Mouse (Mus musculus) neural tube, embryonic 11.5 days (tissue): ENCODE measurements at regions not wholly inside any gene's neighbourhood (a gene's known extent, or its start where the extent isn't known, plus 50 kb on each side); places are given as distances from the start of the nearest gene placed in this dataset.

ENCODE experiments used
- ATAC-seq: fragments of 200-750 bp; cut with Nextera tagmentation; 2 replicates; pipeline ENCODE4 v1.8.0; 2017; ENCODE audit warnings: moderate number of reproducible peaks, mild to moderate bottlenecking, moderate TSS enrichment, moderate library complexity; ENCODE audit not compliant: insufficient read depth, low FRiP score, low TSS enrichment
- DNase-seq: peaks from one replicate; pipeline ENCODE4 v3.0.0-alpha.2; 2015; ENCODE audit warnings: low spot score
- H3K27ac ChIP-seq: fragments of 300-500 bp; sonication (generic); 2 replicates; pipeline ENCODE4 v1.5.1; 2014; ENCODE audit warnings: low read depth, mild to moderate bottlenecking, low read length
- H3K27me3 ChIP-seq: fragments of 300-500 bp; sonication (generic); 2 replicates; pipeline ENCODE4 v1.6.1; 2014; ENCODE audit warnings: mild to moderate bottlenecking, low read length, mixed read lengths; ENCODE audit not compliant: control insufficient read depth, insufficient read depth
- H3K36me3 ChIP-seq: fragments of 300-500 bp; sonication (generic); 2 replicates; pipeline ENCODE4 v1.6.1; 2014; ENCODE audit warnings: mild to moderate bottlenecking, low read length, moderate library complexity, mixed read lengths; ENCODE audit not compliant: control insufficient read depth, insufficient read depth
- H3K4me1 ChIP-seq: fragments of 300-500 bp; sonication (generic); 2 replicates; pipeline ENCODE4 v1.6.1; 2014; ENCODE audit warnings: low read length, mixed read lengths; ENCODE audit not compliant: control insufficient read depth, insufficient read depth
- H3K4me2 ChIP-seq: fragments of 300-500 bp; sonication (generic); 2 replicates; pipeline ENCODE4 v1.6.1; 2014; ENCODE audit warnings: low read depth, mild to moderate bottlenecking, moderate library complexity
- H3K4me3 ChIP-seq: fragments of 300-500 bp; sonication (generic); 2 replicates; pipeline ENCODE4 v1.5.1; 2014; ENCODE audit warnings: low read depth, low read length
- H3K9ac ChIP-seq: fragments of 300-500 bp; sonication (generic); 2 replicates; pipeline ENCODE4 v1.6.1; 2014; ENCODE audit warnings: mild to moderate bottlenecking, low read length
- H3K9me3 ChIP-seq: fragments of 300-500 bp; sonication (generic); 2 replicates; pipeline ENCODE4 v1.6.1; 2016; ENCODE audit warnings: low read length; ENCODE audit not compliant: control insufficient read depth
- WGBS: fragments of 180-500 bp; shearing (Covaris S2); extraction: QIAGEN DNeasy Blood & Tissue Kit; methylation state at CpG from one replicate; pipeline ENCODE4 v1.1.7; 2014; 5-methylcytosine and 5-hydroxymethylcytosine counted together

DNA sequence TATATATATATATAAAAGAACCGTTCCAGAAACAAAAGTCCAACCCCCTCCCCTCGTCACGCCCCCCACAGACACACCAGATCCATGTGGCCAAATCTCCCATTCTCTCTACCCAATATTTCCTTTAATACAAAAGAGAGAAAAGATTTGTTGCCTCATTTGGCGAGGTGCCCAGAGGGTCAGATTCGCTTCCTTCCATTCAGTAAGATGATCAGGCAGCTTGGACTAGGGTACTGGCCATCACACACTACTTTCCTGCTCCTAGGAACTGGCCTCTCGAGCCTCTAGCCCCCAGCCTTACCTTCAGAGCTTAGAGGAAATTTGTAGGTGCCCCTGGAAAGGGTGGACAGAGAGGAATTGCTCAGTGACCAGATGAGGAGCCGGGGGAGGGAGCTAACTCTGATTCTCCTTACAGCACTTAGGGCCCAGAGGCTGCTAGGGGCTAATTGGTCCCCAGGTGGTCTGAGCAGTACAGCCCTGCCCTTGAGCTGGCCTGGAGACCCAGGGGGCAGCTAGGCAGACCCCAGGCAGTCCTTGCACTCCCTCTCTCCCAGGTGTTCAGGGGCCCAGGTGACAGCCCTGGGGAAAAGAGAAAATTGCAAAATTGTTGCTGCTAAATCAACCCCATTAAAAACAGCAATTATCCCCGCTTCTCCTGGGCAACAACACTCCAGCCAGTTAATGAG is 470.4 kb upstream of the Mgmt start:
- WGBS: 61% methylated on average over 8 of the region's 8 CpGs
- H3K27ac ChIP-seq: no peak overlapping the region
- H3K27me3 ChIP-seq: no peaks in the 10 kb centered on the region
- no peak overlapping the region for H3K9ac ChIP-seq
- no peaks in the 10 kb centered on the region for H3K9me3 ChIP-seq
- no peak for ATAC-seq
- no peaks in the 10 kb centered on the region for H3K4me1 ChIP-seq
- DNase-seq: no peak
- no peaks in the 10 kb centered on the region for H3K36me3 ChIP-seq
- H3K4me2 ChIP-seq: no peak overlapping the region
- H3K4me3 ChIP-seq: no peak overlapping the region

DNA sequence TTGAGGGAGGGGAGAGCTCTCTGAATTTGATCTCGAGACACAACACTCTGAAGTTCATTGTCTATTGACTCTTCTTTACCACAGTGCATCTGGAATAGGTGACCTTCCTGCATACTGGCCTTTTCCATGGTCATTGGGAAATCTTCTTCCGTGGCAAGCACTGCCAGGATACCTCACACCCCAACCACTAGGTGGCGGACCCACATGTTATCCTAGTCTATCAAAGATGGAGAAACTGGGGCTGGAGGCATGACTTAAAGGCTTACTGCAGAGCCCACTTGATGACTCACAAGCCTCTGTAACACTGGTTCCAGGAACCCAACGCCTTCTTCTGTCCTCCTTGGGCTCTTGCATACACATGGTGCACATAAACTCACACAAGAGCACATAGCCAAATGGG is 467.2 kb upstream of the Mgmt start:
- DNase-seq: no peak
- no peaks in the 10 kb centered on the region for H3K9me3 ChIP-seq

DNA sequence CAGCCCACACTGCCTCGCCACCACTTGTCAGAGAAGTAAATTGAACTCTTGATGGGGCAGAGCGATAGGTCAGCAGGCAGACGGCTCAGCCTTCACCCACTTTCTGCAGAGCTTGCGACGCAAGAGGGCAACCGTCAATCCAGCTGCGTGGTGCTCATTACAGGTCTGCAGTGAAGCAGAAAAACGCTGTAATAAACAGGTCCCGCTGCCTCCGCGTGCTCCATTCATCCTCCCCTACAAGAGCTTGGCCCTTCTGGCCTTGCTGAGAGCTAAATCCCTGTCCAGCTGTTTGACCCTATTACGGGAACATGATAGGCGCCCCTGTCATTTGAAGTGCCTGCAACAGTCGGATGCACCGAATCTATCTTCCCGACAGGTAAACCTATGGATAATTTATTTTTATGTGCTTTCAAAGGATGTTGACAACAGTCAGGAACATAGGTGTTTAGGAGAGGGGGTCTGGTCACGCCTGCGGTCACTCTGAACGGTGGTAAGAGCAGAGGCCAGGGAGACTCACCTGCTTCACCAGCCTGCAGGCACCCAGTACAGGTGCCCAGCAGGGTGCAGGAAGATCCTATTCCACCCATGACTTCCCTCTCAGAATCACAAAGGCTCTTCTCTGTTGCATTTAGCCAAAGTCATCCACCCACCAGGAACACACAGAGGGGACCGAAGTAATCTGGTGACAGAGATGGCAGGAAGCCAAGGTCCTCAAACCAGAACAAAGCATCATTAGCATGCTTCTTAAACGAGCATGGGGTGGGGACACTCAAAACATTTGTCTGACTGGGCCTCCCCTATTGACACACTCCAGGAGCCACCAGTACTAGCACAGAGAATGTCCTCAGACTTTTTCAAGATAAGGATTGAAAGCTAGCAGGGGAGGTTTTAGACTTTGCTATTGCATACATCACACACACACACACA is 464.1 kb upstream of the Mgmt start:
- no peak overlapping the region for H3K9ac ChIP-seq
- no peak overlapping the region for H3K4me2 ChIP-seq
- no peaks in the 10 kb centered on the region for H3K36me3 ChIP-seq
- ATAC-seq: no peak
- no peaks in the 10 kb centered on the region for H3K9me3 ChIP-seq
- H3K27me3 ChIP-seq: no peaks in the 10 kb centered on the region
- DNase-seq: peak; percentile 31
- 0 out of 2 replicates have a peak, but pooled peaks cover 2% of the 10 kb centered on the region for H3K4me1 ChIP-seq
- 49% methylated on average over 21 of the region's 21 CpGs for WGBS
- no peak overlapping the region for H3K27ac ChIP-seq
- H3K4me3 ChIP-seq: no peak overlapping the region

More for the DNA sequence above, 467.2 kb upstream of the Mgmt start:
- ATAC-seq: no peak
- Histone ChIP-seq H3K4me3 (no peak overlapping the region), H3K27ac (no peak overlapping the region), H3K36me3 (no peaks in the 10 kb centered on the region), H3K27me3 (no peaks in the 10 kb centered on the region), H3K9ac (no peak overlapping the region), H3K4me2 (no peak overlapping the region), H3K4me1 (0 out of 2 replicates have a peak, but pooled peaks cover 2% of the 10 kb centered on the region)
- WGBS: 68% methylated on average over 4 of the region's 4 CpGs

DNA sequence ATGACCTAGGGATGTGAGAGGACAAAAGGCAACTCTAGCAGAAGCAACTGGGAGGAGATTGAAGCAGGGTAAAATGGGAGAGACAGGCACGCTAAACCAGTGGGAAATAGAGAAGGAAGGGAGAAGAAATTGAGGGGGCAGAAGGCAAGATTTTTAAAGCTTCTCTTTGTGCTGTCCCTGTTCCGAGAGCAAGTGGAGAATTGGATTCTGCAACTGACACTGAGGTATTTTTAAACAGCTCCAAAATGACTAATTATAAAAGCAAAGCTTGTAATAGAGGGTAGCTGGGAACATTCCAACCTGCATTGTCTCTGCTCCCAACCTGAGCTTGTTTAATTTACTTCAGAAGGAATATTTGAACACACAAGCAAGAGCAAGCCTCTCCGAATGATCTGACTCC is 460.7 kb upstream of the Mgmt start:
- 81% methylated on average over 3 of the region's 3 CpGs for WGBS
- no peaks in the 10 kb centered on the region for H3K27me3 ChIP-seq
- no peak overlapping the region for H3K4me2 ChIP-seq
- no peak overlapping the region for H3K9ac ChIP-seq
- no peak overlapping the region for H3K4me3 ChIP-seq
- H3K4me1 ChIP-seq: 0 out of 2 replicates have a peak, but pooled peaks cover 2% of the 10 kb centered on the region
- no peaks in the 10 kb centered on the region for H3K9me3 ChIP-seq
- DNase-seq (no peak), ATAC-seq (no peak)
- H3K27ac ChIP-seq: no peak overlapping the region
- H3K36me3 ChIP-seq: no peaks in the 10 kb centered on the region

DNA sequence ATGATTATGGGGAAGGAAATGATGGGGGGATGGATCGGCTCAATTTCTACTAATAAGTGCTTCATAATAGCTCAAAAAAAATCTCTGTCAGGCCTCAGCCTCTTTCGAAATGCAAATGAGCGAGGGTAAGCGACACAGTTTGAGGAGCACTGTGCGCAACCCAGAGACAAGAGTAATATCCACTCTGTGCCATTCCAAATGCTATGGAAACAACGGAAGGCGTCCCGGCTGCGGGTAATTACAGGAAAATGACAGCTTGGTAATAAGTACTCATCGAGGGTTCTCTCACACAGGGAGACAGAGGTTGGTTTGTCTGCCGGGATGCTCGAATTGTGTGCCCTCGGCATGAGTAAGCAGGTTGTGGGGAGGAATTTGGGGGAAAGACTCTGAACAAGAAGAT is 459.9 kb upstream of the Mgmt start:
- ATAC-seq: no peak
- WGBS: 92% methylated on average over 13 of the region's 13 CpGs
- no peak overlapping the region for H3K27ac ChIP-seq
- H3K36me3 ChIP-seq: no peaks in the 10 kb centered on the region
- no peak for DNase-seq
- no peak overlapping the region for H3K9ac ChIP-seq
- H3K4me1 ChIP-seq: 0 out of 2 replicates have a peak, but pooled peaks cover 2% of the 10 kb centered on the region
- no peak overlapping the region for H3K4me2 ChIP-seq
- no peaks in the 10 kb centered on the region for H3K9me3 ChIP-seq
- H3K4me3 ChIP-seq: no peak overlapping the region
- H3K27me3 ChIP-seq: no peaks in the 10 kb centered on the region

DNA sequence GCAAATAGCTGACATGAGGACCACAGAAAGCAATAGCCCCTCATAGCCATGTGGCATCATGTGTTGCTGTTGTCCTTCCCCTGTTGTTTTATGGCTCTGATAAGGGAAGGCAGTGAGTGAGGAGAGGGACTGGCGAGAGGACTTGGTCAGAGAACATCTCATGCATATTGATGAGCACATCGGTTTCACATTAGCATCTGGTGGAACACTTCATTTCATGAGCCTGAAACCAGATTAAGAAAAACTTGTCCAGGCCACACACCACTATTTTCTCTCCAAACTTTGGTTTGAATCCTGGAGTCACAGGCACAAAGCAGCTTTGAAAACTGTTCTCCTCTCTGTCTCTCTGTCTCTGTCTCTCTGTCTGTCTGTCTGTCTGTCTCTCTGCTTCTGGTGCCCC is 451.0 kb upstream of the Mgmt start:
- WGBS: 65% methylated on average over 2 of the region's 2 CpGs
- ATAC-seq: no peak
- no peak for DNase-seq

DNA sequence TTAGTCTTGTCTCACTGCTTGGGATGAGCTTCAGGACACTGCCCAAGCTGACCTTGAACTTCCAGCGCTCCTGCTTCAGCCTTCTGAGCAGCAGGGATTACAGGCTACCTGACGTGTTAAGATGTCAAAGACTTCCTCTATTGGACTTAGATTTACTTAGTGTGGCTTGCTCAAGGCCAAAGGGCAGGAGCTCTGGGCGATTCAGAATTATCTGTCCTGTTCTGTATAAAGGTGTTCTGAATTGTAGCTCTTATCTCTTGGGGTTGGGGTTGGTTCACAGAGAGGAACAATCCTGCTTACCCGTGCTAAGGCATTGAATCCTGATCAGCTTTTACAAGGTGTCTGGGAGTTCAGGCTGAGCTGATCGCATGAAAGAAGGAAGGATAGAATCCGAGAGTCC is 449.3 kb upstream of the Mgmt start:
- 85% methylated on average over 6 of the region's 6 CpGs for WGBS
- ATAC-seq: no peak
- no peak overlapping the region for H3K9ac ChIP-seq

More for the DNA sequence above, 451.0 kb upstream of the Mgmt start:
- Histone ChIP-seq H3K36me3 (no peaks in the 10 kb centered on the region), H3K4me2 (no peak overlapping the region), H3K4me3 (no peak overlapping the region), H3K9ac (no peak overlapping the region), H3K27ac (no peak overlapping the region), H3K4me1 (no peaks in the 10 kb centered on the region), H3K27me3 (no peaks in the 10 kb centered on the region), H3K9me3 (no peaks in the 10 kb centered on the region)

DNA sequence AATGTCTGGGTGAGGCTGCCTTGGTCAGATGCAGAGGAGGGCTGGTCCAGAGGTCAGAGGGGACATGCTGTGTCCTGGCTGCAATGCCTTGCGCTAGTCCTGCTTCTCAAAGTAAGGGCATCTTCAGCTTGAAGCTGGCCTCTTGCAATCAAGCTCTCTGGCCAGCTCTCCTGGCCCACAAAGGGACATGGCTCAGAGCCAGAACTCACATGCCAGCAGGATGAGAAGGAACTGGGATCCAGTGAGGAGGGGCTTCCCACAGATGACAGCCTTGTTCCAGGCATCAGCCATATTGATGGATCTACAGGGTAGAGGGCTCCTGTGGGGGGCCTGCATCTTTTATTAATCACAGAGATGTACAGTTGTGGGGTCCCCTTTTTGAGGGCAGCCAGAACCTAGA is 445.1 kb upstream of the Mgmt start:
- Histone ChIP-seq H3K4me2 (no peak overlapping the region), H3K27me3 (no peaks in the 10 kb centered on the region), H3K4me3 (no peak overlapping the region), H3K4me1 (no peaks in the 10 kb centered on the region), H3K27ac (no peak overlapping the region), H3K36me3 (no peaks in the 10 kb centered on the region), H3K9ac (no peak overlapping the region), H3K9me3 (no peaks in the 10 kb centered on the region)
- DNase-seq (no peak), ATAC-seq (no peak)
- 100% methylated on average over 1 of the region's 1 CpGs for WGBS

More for the DNA sequence above, 449.3 kb upstream of the Mgmt start:
- Histone ChIP-seq H3K27ac (no peak overlapping the region), H3K4me3 (no peak overlapping the region), H3K36me3 (no peaks in the 10 kb centered on the region), H3K4me2 (no peak overlapping the region), H3K9me3 (no peaks in the 10 kb centered on the region), H3K4me1 (no peaks in the 10 kb centered on the region), H3K27me3 (no peaks in the 10 kb centered on the region)
- DNase-seq: no peak
